Mouse (Mus musculus) cerebellum, adult 2 months (tissue): ENCODE results near the gene Asxl2.

ENCODE experiments used
- CTCF ChIP-seq: fragments of 200-500 bp; IDR thresholded peaks from 2 replicates; pipeline ENCODE4 v1.5.1; 2011; ENCODE audit warnings: low read depth, mild to moderate bottlenecking, control low read depth, low read length, moderate library complexity, borderline replicate concordance; ENCODE audit not compliant: insufficient read depth
- POLR2A ChIP-seq: fragments of 200-500 bp; IDR thresholded peaks from 2 replicates; pipeline ENCODE4 v1.6.1; 2011; ENCODE audit warnings: low read length, control low read depth, borderline replicate concordance; ENCODE audit not compliant: insufficient read depth

- no peak for TF ChIP-seq POLR2A
- TF ChIP-seq CTCF = no peak
These were observed 48.9 kb upstream of the Asxl2 start for GRCm38 (mm10) chr12:3377755-3378154.
